Mouse (Mus musculus): ENCODE data around the gene Bap1. TPM values are rescaled to one million over a fixed set of nuclear protein-coding genes. Genes with fewer than 3 reads are reported as not detected.
A peak's percentile ranks its signal among the peaks of the same experiment; 100 is the strongest.

The Bap1 gene
- polyA plus RNA-seq, 2 experiments, result 24.4 to 28.0 TPM

DNA sequence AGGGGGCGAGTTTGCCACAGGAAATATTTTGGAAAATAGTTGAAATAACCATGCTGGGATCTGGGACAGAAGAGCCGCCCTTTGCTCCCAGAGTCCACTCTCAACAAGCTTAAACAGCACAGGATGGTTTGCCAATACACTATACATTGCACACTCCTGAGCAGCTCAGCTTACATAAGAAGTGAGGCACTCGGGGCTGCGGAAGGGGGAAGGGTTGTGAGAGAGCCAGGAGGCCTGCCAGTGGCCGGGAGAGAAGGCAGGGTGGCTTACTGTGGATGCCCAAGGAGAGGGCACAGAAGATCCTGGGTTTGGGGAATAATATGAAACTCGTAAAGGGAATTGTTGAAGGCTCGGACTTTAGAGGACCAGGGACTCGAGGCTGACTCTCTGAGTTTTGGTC is 37.4 kb upstream of the Bap1 start:
- Histone ChIP-seq H3K9ac (replicated peaks) (no peak overlapping the region), H3K4me1 (replicated peaks; ENCODE audit: control insufficient read depth in 2 of 2, insufficient read depth in 2 of 2, low read length in 1 of 2) (peaks cover 0 to 8% of the 10 kb centered on the region in 2 experiments; a peak in 2 of 4 replicates), H3K4me3 (ENCODE audit: insufficient read depth in 1 of 2, low read depth in 2 of 2, low read length in 2 of 2) (no peak overlapping the region), H3K36me3 (replicated peaks; ENCODE audit: control insufficient read depth, insufficient read depth, low read depth) (no peaks in the 10 kb centered on the region), H3K4me2 (ENCODE audit: low read depth) (no peak overlapping the region), H3K9me3 (ENCODE audit: control insufficient read depth, low read length) (no peaks in the 10 kb centered on the region), H3K27me3 (ENCODE audit: control insufficient read depth, insufficient read depth, low read length) (no peaks in the 10 kb centered on the region), H3K27ac (no peak overlapping the region)
- TF ChIP-seq EP300 (IDR thresholded peaks at IDR 0.05; ENCODE audit: low read depth) (no peak), CTCF (IDR thresholded peaks at IDR 0.05; ENCODE audit: low read depth) (no peak)
- whole genome bisulfite sequencing (ENCODE audit: insufficient replicate concordance), result 46% methylated on average over 8 of the region's 8 CpGs
- no peak for DNase-seq (ENCODE audit: low read depth in 3 of 3, low spot score in 3 of 3)
- no peak for ATAC-seq (ENCODE audit: insufficient read depth)

DNA sequence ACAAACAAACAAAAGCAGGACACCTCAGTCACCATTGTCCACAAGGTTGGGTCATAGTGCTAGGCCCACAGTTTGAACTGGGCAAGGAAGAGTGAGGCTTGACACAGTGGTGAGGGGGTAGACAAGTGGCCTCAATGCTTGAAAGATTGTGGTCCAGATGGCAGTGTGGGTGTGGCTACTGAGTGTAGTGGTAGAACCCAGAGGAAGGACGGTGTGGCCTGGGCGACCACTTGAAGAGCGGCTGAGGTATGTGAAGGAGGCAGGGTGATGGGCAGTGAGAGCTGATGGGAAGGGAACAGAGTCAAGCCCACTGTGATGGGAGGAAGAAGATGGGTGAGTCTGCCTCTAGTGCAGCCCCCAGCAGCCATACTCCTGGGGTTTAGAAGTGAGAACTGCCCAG is 36.6 kb upstream of the Bap1 start:
- H3K27me3 ChIP-seq (ENCODE audit: control insufficient read depth, insufficient read depth, low read length), result no peaks in the 10 kb centered on the region
- H3K4me1 ChIP-seq (replicated peaks; ENCODE audit: control insufficient read depth in 2 of 2, insufficient read depth in 2 of 2, low read length in 1 of 2), result peaks cover 0 to 8% of the 10 kb centered on the region in 2 experiments; a peak in 2 of 4 replicates
- no peak for ATAC-seq (ENCODE audit: insufficient read depth)
- no peak overlapping the region for H3K4me3 ChIP-seq (ENCODE audit: insufficient read depth in 1 of 2, low read depth in 2 of 2, low read length in 2 of 2)
- no peak for DNase-seq (ENCODE audit: low read depth in 3 of 3, low spot score in 3 of 3)
- no peaks in the 10 kb centered on the region for H3K36me3 ChIP-seq (replicated peaks; ENCODE audit: control insufficient read depth, insufficient read depth, low read depth)
- no peaks in the 10 kb centered on the region for H3K9me3 ChIP-seq (ENCODE audit: control insufficient read depth, low read length)
- H3K4me2 ChIP-seq (ENCODE audit: low read depth), result no peak overlapping the region
- TF ChIP-seq EP300 (IDR thresholded peaks at IDR 0.05; ENCODE audit: low read depth), result no peak
- TF ChIP-seq CTCF (IDR thresholded peaks at IDR 0.05; ENCODE audit: low read depth), result no peak
- 44% methylated on average over 3 of the region's 3 CpGs for WGBS (ENCODE audit: insufficient replicate concordance)
- H3K9ac ChIP-seq (replicated peaks), result no peak overlapping the region
- H3K27ac ChIP-seq, result no peak overlapping the region

DNA sequence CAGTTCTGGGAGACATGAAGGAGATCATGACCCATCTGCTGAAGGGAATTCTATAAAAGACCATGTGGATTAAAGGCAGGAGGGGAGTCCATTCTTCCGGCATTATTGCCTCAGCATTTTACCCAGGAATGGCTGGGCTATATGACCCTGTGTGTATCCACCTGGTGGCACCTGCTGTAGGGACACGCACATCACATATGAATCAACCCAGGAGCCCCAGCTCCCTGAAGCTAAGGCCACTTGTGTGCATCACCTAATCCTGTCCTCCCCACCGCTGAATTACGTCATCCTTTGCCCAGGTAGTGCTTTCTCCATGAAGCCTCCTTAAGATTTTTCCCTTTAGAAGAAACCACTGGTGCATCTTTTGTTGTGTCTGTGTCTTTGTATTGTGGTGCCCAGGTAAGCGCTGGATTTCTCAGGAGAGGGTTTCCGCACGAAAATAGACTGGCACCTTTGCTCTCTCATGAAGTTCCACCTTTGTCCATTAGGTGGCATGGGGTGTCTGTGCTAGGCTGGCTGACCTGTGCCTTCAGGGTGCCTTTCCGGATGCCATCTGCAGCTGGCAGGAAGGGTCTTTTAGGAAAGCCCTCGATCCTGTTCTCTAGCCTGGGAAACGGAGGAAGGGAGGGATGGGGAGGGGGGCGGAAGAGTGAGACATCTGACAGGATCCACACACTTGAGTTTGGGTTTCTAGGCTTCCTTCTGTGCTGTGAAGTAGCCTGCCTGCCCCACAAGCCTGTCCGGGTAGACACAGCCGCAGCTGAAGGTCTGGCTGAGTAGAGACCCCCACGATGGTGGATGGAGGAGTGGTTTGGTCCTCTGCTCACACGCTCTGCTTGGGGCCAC is 35.9 kb upstream of the Bap1 start:
- peaks cover 0 to 8% of the 10 kb centered on the region in 2 experiments; a peak in 2 of 4 replicates for H3K4me1 ChIP-seq (replicated peaks; ENCODE audit: control insufficient read depth in 2 of 2, insufficient read depth in 2 of 2, low read length in 1 of 2)
- no peak overlapping the region for H3K4me2 ChIP-seq (ENCODE audit: low read depth)
- H3K4me3 ChIP-seq (ENCODE audit: insufficient read depth in 1 of 2, low read depth in 2 of 2, low read length in 2 of 2), result no peak overlapping the region
- H3K9ac ChIP-seq (replicated peaks), result no peak overlapping the region
- ATAC-seq (ENCODE audit: insufficient read depth), result no peak
- no peaks in the 10 kb centered on the region for H3K36me3 ChIP-seq (replicated peaks; ENCODE audit: control insufficient read depth, insufficient read depth, low read depth)
- DNase-seq (ENCODE audit: low read depth in 3 of 3, low spot score in 3 of 3), result no peak
- 26% methylated on average over 15 of the region's 15 CpGs for WGBS (ENCODE audit: insufficient replicate concordance)
- no peaks in the 10 kb centered on the region for H3K9me3 ChIP-seq (ENCODE audit: control insufficient read depth, low read length)
- no peak for TF ChIP-seq EP300 (IDR thresholded peaks at IDR 0.05; ENCODE audit: low read depth)
- TF ChIP-seq CTCF (IDR thresholded peaks at IDR 0.05; ENCODE audit: low read depth), result peak; percentile 95
- H3K27me3 ChIP-seq (ENCODE audit: control insufficient read depth, insufficient read depth, low read length), result no peaks in the 10 kb centered on the region
- H3K27ac ChIP-seq, result no peak overlapping the region

DNA sequence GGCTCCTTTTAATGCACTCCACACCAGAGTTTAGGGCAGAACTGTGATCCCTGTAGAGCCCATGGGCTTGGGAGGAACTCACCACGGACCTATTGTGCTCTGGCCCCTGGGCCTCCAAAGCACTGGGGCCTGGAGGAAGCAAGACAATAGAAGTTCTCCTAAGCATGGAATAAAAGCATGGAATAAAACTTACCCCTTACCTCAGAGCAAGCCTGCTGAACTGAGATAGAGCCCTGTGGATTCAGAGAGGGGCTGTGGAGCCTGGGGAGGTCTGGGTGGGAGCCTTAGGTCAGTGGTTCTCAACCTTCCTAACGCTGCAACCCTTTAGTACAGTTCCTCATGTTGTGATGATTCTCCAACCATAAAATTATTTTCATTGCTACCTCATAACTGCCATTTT is 34.4 kb upstream of the Bap1 start, which contains the start of gene Nisch:
Gene Nisch (minus strand): TSS at position 101 of the 400 bp plus-strand sequence.
- DNase-seq (ENCODE audit: low read depth in 3 of 3, low spot score in 3 of 3) (no peak), ATAC-seq (ENCODE audit: insufficient read depth) (no peak)
- TF ChIP-seq CTCF (IDR thresholded peaks at IDR 0.05; ENCODE audit: low read depth) (no peak), EP300 (IDR thresholded peaks at IDR 0.05; ENCODE audit: low read depth) (no peak)
- 47% methylated on average over 2 of the region's 2 CpGs for WGBS (ENCODE audit: insufficient replicate concordance)
- no peaks in the 10 kb centered on the region for H3K27me3 ChIP-seq (ENCODE audit: control insufficient read depth, insufficient read depth, low read length)
- H3K4me3 ChIP-seq (ENCODE audit: insufficient read depth in 1 of 2, low read depth in 2 of 2, low read length in 2 of 2), result no peak within 1 kb of the TSS
- H3K4me1 ChIP-seq (replicated peaks; ENCODE audit: control insufficient read depth in 2 of 2, insufficient read depth in 2 of 2, low read length in 1 of 2), result peaks cover 0 to 5% of the 10 kb centered on the region in 2 experiments; a peak in 2 of 4 replicates
- H3K9ac ChIP-seq (replicated peaks), result no peak within 1 kb of the TSS
- no peaks in the 10 kb centered on the region for H3K36me3 ChIP-seq (replicated peaks; ENCODE audit: control insufficient read depth, insufficient read depth, low read depth)
- H3K9me3 ChIP-seq (ENCODE audit: control insufficient read depth, low read length), result no peaks in the 10 kb centered on the region
- H3K27ac ChIP-seq, result no peak within 1 kb of the TSS
- no peak within 1 kb of the TSS for H3K4me2 ChIP-seq (ENCODE audit: low read depth)

DNA sequence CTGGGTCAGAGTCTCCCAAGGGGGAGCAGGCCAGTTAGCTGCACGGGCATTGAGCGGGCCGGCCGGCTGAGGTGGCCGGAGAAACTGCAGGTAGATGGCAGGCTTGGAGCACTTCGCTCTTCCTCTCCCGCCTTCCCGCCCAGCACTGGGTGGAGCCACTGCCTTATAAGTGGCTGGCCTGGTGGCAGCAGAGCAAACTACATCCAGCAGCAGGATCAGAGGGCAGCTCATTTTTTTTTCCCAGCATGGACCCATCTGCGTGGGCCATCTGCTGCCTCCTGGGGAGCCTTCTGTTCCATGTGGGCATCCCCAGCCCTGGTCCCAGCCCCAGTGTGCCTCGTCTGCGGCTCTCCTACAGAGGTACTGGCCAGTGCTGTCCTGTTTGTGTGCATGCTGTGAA is 33.6 kb upstream of the Bap1 start, which contains the start of gene Sema3g:
Gene Sema3g (plus strand): TSS at position 195 of the 400 bp plus-strand sequence.
- Histone ChIP-seq H3K36me3 (replicated peaks; ENCODE audit: control insufficient read depth, insufficient read depth, low read depth) (no peaks in the 10 kb centered on the region), H3K4me3 (ENCODE audit: insufficient read depth in 1 of 2, low read depth in 2 of 2, low read length in 2 of 2) (no peak within 1 kb of the TSS), H3K9ac (replicated peaks) (no peak within 1 kb of the TSS), H3K9me3 (ENCODE audit: control insufficient read depth, low read length) (no peaks in the 10 kb centered on the region), H3K27ac (no peak within 1 kb of the TSS), H3K4me2 (ENCODE audit: low read depth) (no peak within 1 kb of the TSS), H3K27me3 (ENCODE audit: control insufficient read depth, insufficient read depth, low read length) (no peaks in the 10 kb centered on the region), H3K4me1 (replicated peaks; ENCODE audit: control insufficient read depth in 2 of 2, insufficient read depth in 2 of 2, low read length in 1 of 2) (peaks cover 0 to 5% of the 10 kb centered on the region in 2 experiments; a peak in 1 of 4 replicates)
- TF ChIP-seq EP300 (IDR thresholded peaks at IDR 0.05; ENCODE audit: low read depth) (no peak), CTCF (IDR thresholded peaks at IDR 0.05; ENCODE audit: low read depth) (peak; percentile 80)
- no peak for DNase-seq (ENCODE audit: low read depth in 3 of 3, low spot score in 3 of 3)
- 8% methylated on average over 10 of the region's 11 CpGs for WGBS (ENCODE audit: insufficient replicate concordance)
- ATAC-seq (ENCODE audit: insufficient read depth), result 0 out of 2 replicates have a peak, but pooled peaks have one; percentile 17

Data from liver, embryonic 14.5 days (tissue).